Mouse (Mus musculus) hindbrain, embryonic 11.5 days (tissue): ENCODE results near the gene Hras. TPM values are rescaled to one million over a fixed set of nuclear protein-coding genes. Genes with fewer than 3 reads are reported as not detected.
A peak's percentile ranks its signal among the peaks of the same experiment; 100 is the strongest.

Source experiments
- ATAC-seq: fragments of 200-750 bp; cut with Nextera tagmentation; 2 replicates; pipeline ENCODE4 v1.8.0; 2017; ENCODE audit warnings: mild to moderate bottlenecking, moderate TSS enrichment, moderate library complexity; ENCODE audit not compliant: low FRiP score
- DNase-seq: peaks from one replicate; pipeline ENCODE4 v3.0.0-alpha.2; 2015; ENCODE audit warnings: low spot score
- H3K27ac ChIP-seq: fragments of 300-500 bp; sonication (generic); 2 replicates; pipeline ENCODE4 v1.5.1; 2014; ENCODE audit warnings: mild to moderate bottlenecking, low read depth, low read length
- H3K27me3 ChIP-seq: fragments of 300-500 bp; sonication (generic); 2 replicates; pipeline ENCODE4 v1.6.1; 2014; ENCODE audit warnings: mild to moderate bottlenecking, low read length, moderate library complexity, mixed read lengths; ENCODE audit not compliant: control insufficient read depth, insufficient read depth
- H3K36me3 ChIP-seq: fragments of 300-500 bp; sonication (generic); 2 replicates; pipeline ENCODE4 v1.6.1; 2014; ENCODE audit warnings: mild to moderate bottlenecking, low read length, moderate library complexity, mixed read lengths; ENCODE audit not compliant: control insufficient read depth, insufficient read depth
- H3K4me1 ChIP-seq: fragments of 300-500 bp; sonication (generic); replicated peaks from 2 replicates; pipeline ENCODE4 v1.6.1; 2014; ENCODE audit warnings: low read length, mixed read lengths; ENCODE audit not compliant: control insufficient read depth, insufficient read depth
- H3K4me2 ChIP-seq: fragments of 300-500 bp; sonication (generic); replicated peaks from 2 replicates; pipeline ENCODE4 v1.6.1; 2014; ENCODE audit warnings: mild to moderate bottlenecking, low read depth, low read length
- H3K4me3 ChIP-seq: fragments of 300-500 bp; sonication (generic); 2 replicates; pipeline ENCODE4 v1.5.1; 2014; ENCODE audit warnings: low read depth, low read length
- H3K9ac ChIP-seq: fragments of 300-500 bp; sonication (generic); 2 replicates; pipeline ENCODE4 v1.6.1; 2014; ENCODE audit warnings: low read depth, low read length
- H3K9me3 ChIP-seq: fragments of 300-500 bp; sonication (generic); 2 replicates; pipeline ENCODE4 v1.6.1; 2016; ENCODE audit warnings: low read length; ENCODE audit not compliant: control insufficient read depth
- WGBS: fragments of 180-500 bp; shearing (Covaris S2); extraction: QIAGEN DNeasy Blood & Tissue Kit; methylation state at CpG from one replicate; pipeline ENCODE4 v1.1.7; 2014; 5-methylcytosine and 5-hydroxymethylcytosine counted together
- microRNA counts: library from miRNA; unstranded; fragments of <30 nt; microRNA quantifications from one replicate; lab custom pipeline; 2015
- polyA plus RNA-seq: library from polyadenylated mRNA; unstranded; fragments of >200 nt; fragmentation: Nextera tagmentation; extraction: Ambion mirVana; gene quantifications from 2 replicates; pipeline ENCODE4 v1.2.1, GENCODE M21; 2014

Gene Hras
- polyA plus RNA-seq, 1 experiment from 2014 or later: 98.0 TPM

- DNase-seq (no peak), ATAC-seq (no peak)
- Histone ChIP-seq H3K4me3 (no peak overlapping the region), H3K9ac (no peak overlapping the region), H3K4me1 (no peaks in the 10 kb centered on the region), H3K9me3 (no peaks in the 10 kb centered on the region), H3K4me2 (no peak overlapping the region), H3K27ac (no peak overlapping the region), H3K27me3 (no peaks in the 10 kb centered on the region), H3K36me3 (0 out of 2 replicates have a peak, but pooled peaks cover 4% of the 10 kb centered on the region)
- over 99% methylated on average over 4 of the region's 4 CpGs for WGBS
Observed at GRCm38 (mm10) chr7:141141326-141141725, 52.5 kb downstream of the Hras start.

MicroRNAs within 50 kb of the gene (microRNA counts, 519-probe panel; counts per million panel counts)
- 4,696 counts per million, percentile 56 among the panel's probes with 10 or more counts for microRNA mmu-miR-210 (lab: Ali Mortazavi, UCI)

Other genes with a start within 250 kb of the Hras start
- 0.27 and 0.54 TPM in 2 replicates for gene Ifitm5, start 243.7 kb downstream of the Hras start, polyA plus RNA-seq
- gene Gm45717, start 238.1 kb downstream of the Hras start, polyA plus RNA-seq: not detected in 2 replicates
- 290 and 308 TPM in 2 replicates for gene Ifitm2, start 238.0 kb downstream of the Hras start, polyA plus RNA-seq
- 6.9 and 7.8 TPM in 2 replicates for gene Ifitm1, start 226.8 kb downstream of the Hras start, polyA plus RNA-seq
- gene Ifitm3, start 183.2 kb downstream of the Hras start, polyA plus RNA-seq: 18.6 and 20.6 TPM in 2 replicates
- gene Ifitm6, start 176.1 kb downstream of the Hras start, polyA plus RNA-seq: 0.24 TPM in 1 of 2 replicates, not detected in the other
- gene Gm17387, start 164.9 kb downstream of the Hras start, polyA plus RNA-seq: not detected in 2 replicates
- gene B4galnt4, start 132.9 kb downstream of the Hras start, polyA plus RNA-seq: 15.1 and 18.1 TPM in 2 replicates
- 2.0 and 2.6 TPM in 2 replicates for gene Pkp3, start 115.8 kb downstream of the Hras start, polyA plus RNA-seq
- gene Sigirr, start 93.4 kb downstream of the Hras start, polyA plus RNA-seq: 1.0 and 2.1 TPM in 2 replicates
- 0.48 and 0.70 TPM in 2 replicates for gene Ano9, start 76.2 kb downstream of the Hras start, polyA plus RNA-seq
- 65.2 and 73.5 TPM in 2 replicates for gene Ptdss2, start 71.6 kb downstream of the Hras start, polyA plus RNA-seq
- 59.6 and 64.4 TPM in 2 replicates for gene Rnh1, start 21.1 kb downstream of the Hras start, polyA plus RNA-seq
- gene Lrrc56, start 152 bp upstream of the Hras start, polyA plus RNA-seq: 6.2 and 7.8 TPM in 2 replicates
- gene Lmntd2, start 20.1 kb upstream of the Hras start, polyA plus RNA-seq: 2.3 and 3.3 TPM in 2 replicates
- gene Rassf7, start 21.9 kb upstream of the Hras start, polyA plus RNA-seq: 36.4 and 37.8 TPM in 2 replicates
- gene Phrf1, start 34.8 kb upstream of the Hras start, polyA plus RNA-seq: 67.1 and 78.6 TPM in 2 replicates
- gene Irf7, start 72.5 kb upstream of the Hras start, polyA plus RNA-seq: 0.77 and 1.1 TPM in 2 replicates
- not detected in 2 replicates for gene Cdhr5, start 82.8 kb upstream of the Hras start, polyA plus RNA-seq
- gene Sct, start 85.1 kb upstream of the Hras start, polyA plus RNA-seq: 4.8 and 5.1 TPM in 2 replicates
- gene Drd4, start 98.0 kb upstream of the Hras start, polyA plus RNA-seq: 0.25 and 0.33 TPM in 2 replicates
- 70.0 and 75.9 TPM in 2 replicates for gene Deaf1, start 133.7 kb upstream of the Hras start, polyA plus RNA-seq
- gene Tmem80, start 133.7 kb upstream of the Hras start, polyA plus RNA-seq: 29.7 and 31.9 TPM in 2 replicates
- 2.1 and 2.6 TPM in 2 replicates for gene Eps8l2, start 144.9 kb upstream of the Hras start, polyA plus RNA-seq
- gene Taldo1, start 198.2 kb upstream of the Hras start, polyA plus RNA-seq: 389 and 395 TPM in 2 replicates
- 43.3 and 48.1 TPM in 2 replicates for gene Gatd1, start 220.1 kb upstream of the Hras start, polyA plus RNA-seq
- 6.8 and 7.2 TPM in 2 replicates for gene Cend1, start 235.5 kb upstream of the Hras start, polyA plus RNA-seq
- gene Slc25a22, start 243.9 kb upstream of the Hras start, polyA plus RNA-seq: 33.9 and 36.6 TPM in 2 replicates